Mouse (Mus musculus) forebrain, embryonic 13.5 days (tissue): ENCODE measurements around the gene Traf1. TPM values are rescaled to one million over a fixed set of nuclear protein-coding genes. Genes with fewer than 3 reads are reported as not detected.

Experiments
- ATAC-seq: fragments of 200-750 bp; cut with Nextera tagmentation; 2 replicates; pipeline ENCODE4 v1.8.0; 2017
- H3K27ac ChIP-seq: fragments of 300-500 bp; sonication (generic); 2 replicates; pipeline ENCODE4 v1.5.1; 2015; ENCODE audit warnings: inconsistent platforms, mild to moderate bottlenecking, moderate library complexity
- H3K27me3 ChIP-seq: fragments of 300-500 bp; sonication (generic); 2 replicates; pipeline ENCODE4 v1.6.1; 2015; ENCODE audit warnings: mild to moderate bottlenecking, inconsistent platforms
- H3K36me3 ChIP-seq: fragments of 300-500 bp; sonication (generic); 2 replicates; pipeline ENCODE4 v1.6.1; 2015; ENCODE audit warnings: mild to moderate bottlenecking, inconsistent platforms; ENCODE audit not compliant: poor library complexity, severe bottlenecking
- H3K4me1 ChIP-seq: fragments of 300-500 bp; sonication (generic); 2 replicates; pipeline ENCODE4 v1.6.1; 2015; ENCODE audit warnings: inconsistent platforms
- H3K4me2 ChIP-seq: fragments of 300-500 bp; sonication (generic); 2 replicates; pipeline ENCODE4 v1.6.1; 2015; ENCODE audit warnings: inconsistent platforms, mild to moderate bottlenecking, moderate library complexity
- H3K4me3 ChIP-seq: fragments of 300-500 bp; sonication (generic); 2 replicates; pipeline ENCODE4 v1.5.1; 2015; ENCODE audit warnings: mild to moderate bottlenecking, inconsistent platforms
- H3K9ac ChIP-seq: fragments of 300-500 bp; sonication (generic); 2 replicates; pipeline ENCODE4 v1.6.1; 2015; ENCODE audit warnings: mild to moderate bottlenecking, inconsistent platforms
- H3K9me3 ChIP-seq: fragments of 300-500 bp; sonication (generic); replicated peaks from 2 replicates; pipeline ENCODE4 v1.6.1; 2016; ENCODE audit warnings: inconsistent platforms
- WGBS: fragments of 180-500 bp; shearing (Covaris S2); methylation state at CpG from one replicate; pipeline ENCODE4 v1.1.7; 2015; 5-methylcytosine and 5-hydroxymethylcytosine counted together
- polyA plus RNA-seq: library from polyadenylated mRNA; unstranded; fragments of >200 nt; fragmentation: Nextera tagmentation; extraction: Ambion mirVana; gene quantifications from 2 replicates; pipeline ENCODE4 v1.2.1, GENCODE M21; 2015

The Traf1 gene
- polyA plus RNA-seq, 1 experiment from 2014 or later, result 0.13 TPM

GRCm38 (mm10) chr2:34893950-34894349 is 67.6 kb downstream of the Traf1 start:
- ATAC-seq, result no peak
- Histone ChIP-seq H3K36me3 (no peaks in the 10 kb centered on the region), H3K4me2 (no peak overlapping the region), H3K4me1 (no peaks in the 10 kb centered on the region), H3K27me3 (no peaks in the 10 kb centered on the region), H3K9ac (no peak overlapping the region), H3K4me3 (no peak overlapping the region), H3K9me3 (no peaks in the 10 kb centered on the region), H3K27ac (no peak overlapping the region)
- WGBS, result 80% methylated on average over 5 of the region's 5 CpGs

Other genes with a start within 250 kb of the Traf1 start
- 112 and 123 TPM in 2 replicates for gene Gapvd1, start 206.5 kb downstream of the Traf1 start, polyA plus RNA-seq
- gene Hspa5, start 189.8 kb downstream of the Traf1 start, polyA plus RNA-seq, result 424 and 446 TPM in 2 replicates
- 27.2 and 29.8 TPM in 2 replicates for gene Rabepk, start 161.9 kb downstream of the Traf1 start, polyA plus RNA-seq
- gene Fbxw2, start 135.5 kb downstream of the Traf1 start, polyA plus RNA-seq, result 86.8 and 103 TPM in 2 replicates
- gene Gm34653, start 128.8 kb downstream of the Traf1 start, polyA plus RNA-seq, result 0.10 TPM in 1 of 2 replicates, not detected in the other
- gene Cutal, start 87.4 kb downstream of the Traf1 start, polyA plus RNA-seq, result 0.08 TPM in 1 of 2 replicates, not detected in the other
- 101 and 109 TPM in 2 replicates for gene Psmd5, start 86.8 kb downstream of the Traf1 start, polyA plus RNA-seq
- 4.2 and 4.5 TPM in 2 replicates for gene Phf19, start 47.7 kb downstream of the Traf1 start, polyA plus RNA-seq
- gene Hc, start 99.7 kb upstream of the Traf1 start, polyA plus RNA-seq, result 0.35 and 0.36 TPM in 2 replicates
- 0.18 and 0.34 TPM in 2 replicates for gene AI182371, start 139.8 kb upstream of the Traf1 start, polyA plus RNA-seq
- gene Cntrl, start 147.7 kb upstream of the Traf1 start, polyA plus RNA-seq, result 27.8 and 30.2 TPM in 2 replicates
- gene Rab14, start 239.3 kb upstream of the Traf1 start, polyA plus RNA-seq, result 421 and 432 TPM in 2 replicates